Mouse (Mus musculus) erythroblast, embryonic 14.5 days (primary cell): ENCODE measurements around the gene Etnk2.

ENCODE experiments used
- GATA1 ChIP-seq: IDR thresholded peaks from 2 replicates; pipeline ENCODE4 v1.6.1; 2012; ENCODE audit warnings: low read length, inconsistent platforms, mixed read lengths
- TAL1 ChIP-seq: IDR thresholded peaks from 3 replicates; pipeline ENCODE4 v1.6.1; 2012; ENCODE audit warnings: low read length, inconsistent platforms, mixed read lengths

DNA sequence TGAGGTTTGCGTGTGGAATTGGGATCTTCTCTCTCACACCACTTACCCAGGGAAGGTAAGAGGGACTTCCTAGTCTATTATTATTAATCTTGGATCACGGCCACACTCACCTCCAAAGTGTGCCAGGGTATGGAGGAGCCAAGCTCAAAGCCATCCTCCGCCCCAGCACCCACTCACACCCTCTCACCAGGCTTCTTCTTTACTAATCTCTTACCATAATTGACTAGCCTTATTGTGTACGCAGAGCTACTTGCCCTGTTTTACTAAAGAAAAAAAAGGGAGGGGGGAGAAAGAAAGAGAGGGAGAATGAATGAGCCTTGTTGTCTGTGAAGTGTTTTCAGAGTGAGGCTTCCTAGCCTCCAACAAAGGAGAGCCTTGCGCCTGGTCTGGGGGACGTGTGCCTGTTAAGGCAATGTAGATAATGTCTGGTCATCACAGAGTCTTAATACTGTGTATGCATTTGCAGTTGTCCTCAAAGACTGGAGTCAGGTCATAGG, 35.0 kb upstream of the Etnk2 start:
- no peak for TF ChIP-seq TAL1
- TF ChIP-seq GATA1: no peak
